Mouse (Mus musculus): ENCODE results near the gene Gm3233. TPM values are rescaled to one million over a fixed set of nuclear protein-coding genes. Genes with fewer than 3 reads are reported as not detected.
"Not testable (repeated sequence)": the region's sequence is repeated elsewhere in the genome, so short reads cannot be mapped to it uniquely, and the experiment has no call there.

Gene Gm3233
- not detected for total RNA-seq (2021)
- long read RNA-seq, experiment 1, result 0 reads
- long read RNA-seq, experiment 2, result 0 reads

- not testable (repeated sequence) for DNase-seq
These were observed at the start of gene Gm3233 for GRCm38 (mm10) chr10:77759582-77759981. TSS of gene Gm3233 (minus strand) at chr10:77759682.

GRCm38 (mm10) chr10:77804095-77804494, 44.6 kb upstream of the Gm3233 start:
- DNase-seq, result no peak

- no peak for DNase-seq
These were observed 39.5 kb upstream of the Gm3233 start, which contains the start of gene Gm19668 for GRCm38 (mm10) chr10:77798921-77799508. TSS of gene Gm19668 (minus strand) at chr10:77799133.

GRCm38 (mm10) chr10:77798164-77798920, 38.9 kb upstream of the Gm3233 start:
- not testable (repeated sequence) for DNase-seq

GRCm38 (mm10) chr10:77797677-77798076, 38.2 kb upstream of the Gm3233 start:
- DNase-seq, result no peak

- DNase-seq, result no peak
These were observed 35.5 kb upstream of the Gm3233 start, which contains the start of gene Gm9639 for GRCm38 (mm10) chr10:77794976-77795375. TSS of gene Gm9639 (minus strand) at chr10:77795076.

- DNase-seq, result no peak
These were observed 29.1 kb upstream of the Gm3233 start for GRCm38 (mm10) chr10:77788621-77789020.

- DNase-seq, result not testable (repeated sequence)
These were observed 28.4 kb upstream of the Gm3233 start, which contains the start of gene Gm7137 for GRCm38 (mm10) chr10:77787876-77788275. TSS of gene Gm7137 (minus strand) at chr10:77788200.

- not testable (repeated sequence) for DNase-seq
These were observed 23.9 kb upstream of the Gm3233 start for GRCm38 (mm10) chr10:77783396-77783795.

GRCm38 (mm10) chr10:77782442-77782841, 23.0 kb upstream of the Gm3233 start, which contains the start of gene Gm3250:
TSS of gene Gm3250 (minus strand) at chr10:77782542.
- DNase-seq, result not testable (repeated sequence)

GRCm38 (mm10) chr10:77776844-77777243, 17.4 kb upstream of the Gm3233 start, which contains the start of gene Gm7138:
TSS of gene Gm7138 (minus strand) at chr10:77776944.
- DNase-seq, result not testable (repeated sequence)

GRCm38 (mm10) chr10:77772142-77772541, 12.7 kb upstream of the Gm3233 start:
- DNase-seq, result not testable (repeated sequence)

- not testable (repeated sequence) for DNase-seq
These were observed 11.7 kb upstream of the Gm3233 start, which contains the start of gene Gm3238 for GRCm38 (mm10) chr10:77771225-77771624. TSS of gene Gm3238 (minus strand) at chr10:77771325.

GRCm38 (mm10) chr10:77769727-77770126, 10.2 kb upstream of the Gm3233 start:
- no peak for DNase-seq

GRCm38 (mm10) chr10:77753448-77753847, 6.0 kb downstream of the Gm3233 start:
- no peak for DNase-seq

- not testable (repeated sequence) for DNase-seq
These were observed 7.2 kb downstream of the Gm3233 start for GRCm38 (mm10) chr10:77752312-77752711.

GRCm38 (mm10) chr10:77751254-77751653, 8.2 kb downstream of the Gm3233 start, which contains the start of gene Gm9736:
TSS of gene Gm9736 (minus strand) at chr10:77751354.
- DNase-seq, result not testable (repeated sequence)

- not testable (repeated sequence) for DNase-seq
These were observed 8.8 kb downstream of the Gm3233 start for GRCm38 (mm10) chr10:77750686-77751085.

- not testable (repeated sequence) for DNase-seq
These were observed 17.4 kb downstream of the Gm3233 start, which contains the start of gene Gm18596 for GRCm38 (mm10) chr10:77741924-77742688. TSS of gene Gm18596 (minus strand) at chr10:77742638.

- no peak for DNase-seq
These were observed 20.6 kb downstream of the Gm3233 start for GRCm38 (mm10) chr10:77738929-77739328.

- no peak for DNase-seq
These were observed 23.6 kb downstream of the Gm3233 start for GRCm38 (mm10) chr10:77735928-77736327.

- DNase-seq, result peak; percentile 12 to 43
These were observed 30.2 kb downstream of the Gm3233 start for GRCm38 (mm10) chr10:77729241-77729640.
